Mouse (Mus musculus) c-Kit-positive CD71-positive TER-119-negative erythroid progenitor cells, embryonic 14.5 days (primary cell): ENCODE results near the gene Flrt3.

Experiments used
- DNase-seq: peaks from one replicate; pipeline ENCODE4 v3.0.0-alpha.2; 2013; ENCODE audit warnings: low read depth

The Flrt3 gene

GRCm38 (mm10) chr2:140621730-140622337 lies 49.4 kb downstream of the Flrt3 start:
- no peak for DNase-seq

GRCm38 (mm10) chr2:140615451-140615850 lies 55.8 kb downstream of the Flrt3 start:
- DNase-seq, result no peak
